Mouse (Mus musculus): ENCODE measurements around the gene Pfas. TPM values are rescaled to one million over a fixed set of nuclear protein-coding genes. Genes with fewer than 3 reads are reported as not detected.
"Not testable (repeated sequence)": the region's sequence is repeated elsewhere in the genome, so short reads cannot be mapped to it uniquely, and the experiment has no call there.

Gene Pfas
- polyA plus RNA-seq, 1 experiment from 2014 or later: 31.5 TPM

GRCm38 (mm10) chr11:68953903-68954302 lies 54.4 kb downstream of the Pfas start:
- 14% methylated on average over 13 of the region's 13 CpGs for WGBS
- Histone ChIP-seq H3K36me3 (no peaks in the 10 kb centered on the region), H3K27me3 (replicated peaks) (peaks cover 23% of the 10 kb centered on the region; the same call in 1 of the 2 replicates), H3K4me3 (replicated peaks) (peak overlapping the region; percentile 35), H3K4me1 (peaks cover 10% of the 10 kb centered on the region), H3K4me2 (peak overlapping the region; percentile 62), H3K9me3 (no peaks in the 10 kb centered on the region), H3K9ac (no peak overlapping the region), H3K27ac (no peak overlapping the region)
- ATAC-seq (ENCODE audit: insufficient read depth, low FRiP score, low read depth): no peak

- 0 out of 2 replicates have a peak, but pooled peaks cover 12% of the 10 kb centered on the region for H3K27me3 ChIP-seq (replicated peaks)
- peak overlapping the region; percentile 31; the same call in 1 of the 2 replicates for H3K27ac ChIP-seq
- ATAC-seq (ENCODE audit: insufficient read depth, low FRiP score, low read depth): no peak
- 14% methylated on average over 12 of the region's 12 CpGs for WGBS
- H3K4me3 ChIP-seq (replicated peaks): no peak overlapping the region; the same call in 1 of the 2 replicates
- no peaks in the 10 kb centered on the region for H3K9me3 ChIP-seq
- H3K4me2 ChIP-seq: peak overlapping the region; percentile 41
- peaks cover 3% of the 10 kb centered on the region; the same call in 1 of the 2 replicates for H3K36me3 ChIP-seq
- no peak overlapping the region for H3K9ac ChIP-seq
- H3K4me1 ChIP-seq: 0 out of 2 replicates have a peak, but pooled peaks cover 5% of the 10 kb centered on the region
Measured at GRCm38 (mm10) chr11:68947542-68947993, 60.7 kb downstream of the Pfas start.

GRCm38 (mm10) chr11:68946806-68947440 lies 61.3 kb downstream of the Pfas start:
- Histone ChIP-seq H3K27me3 (replicated peaks) (0 out of 2 replicates have a peak, but pooled peaks cover 12% of the 10 kb centered on the region), H3K9me3 (no peaks in the 10 kb centered on the region), H3K27ac (no peak overlapping the region), H3K4me1 (0 out of 2 replicates have a peak, but pooled peaks cover 5% of the 10 kb centered on the region), H3K4me3 (replicated peaks) (peak overlapping the region; percentile 23), H3K4me2 (peak overlapping the region; percentile 46), H3K36me3 (peaks cover 3% of the 10 kb centered on the region; the same call in 1 of the 2 replicates), H3K9ac (no peak overlapping the region)
- 17% methylated on average over 13 of the region's 16 CpGs for WGBS
- ATAC-seq (ENCODE audit: insufficient read depth, low FRiP score, low read depth): peak; percentile 19; the same call in 1 of the 2 replicates

GRCm38 (mm10) chr11:68946001-68946400 lies 62.3 kb downstream of the Pfas start:
- no peak overlapping the region for H3K4me3 ChIP-seq (replicated peaks)
- H3K4me1 ChIP-seq: 0 out of 2 replicates have a peak, but pooled peaks cover 5% of the 10 kb centered on the region
- H3K36me3 ChIP-seq: peaks cover 3% of the 10 kb centered on the region; the same call in 1 of the 2 replicates
- H3K4me2 ChIP-seq: no peak overlapping the region
- no peak for ATAC-seq (ENCODE audit: insufficient read depth, low FRiP score, low read depth)
- H3K9me3 ChIP-seq: no peaks in the 10 kb centered on the region
- WGBS: 79% methylated on average over 4 of the region's 4 CpGs
- 0 out of 2 replicates have a peak, but pooled peaks cover 8% of the 10 kb centered on the region for H3K27me3 ChIP-seq (replicated peaks)
- no peak overlapping the region for H3K27ac ChIP-seq
- H3K9ac ChIP-seq: no peak overlapping the region

- Histone ChIP-seq H3K4me1 (peaks cover 9% of the 10 kb centered on the region; the same call in 1 of the 2 replicates), H3K4me2 (no peak overlapping the region), H3K27me3 (replicated peaks) (0 out of 2 replicates have a peak, but pooled peaks cover 8% of the 10 kb centered on the region), H3K27ac (no peak overlapping the region), H3K36me3 (peaks cover 3% of the 10 kb centered on the region; the same call in 1 of the 2 replicates), H3K9me3 (no peaks in the 10 kb centered on the region), H3K9ac (no peak overlapping the region), H3K4me3 (replicated peaks) (no peak overlapping the region)
- ATAC-seq (ENCODE audit: insufficient read depth, low FRiP score, low read depth): no peak
- WGBS: 76% methylated on average over 2 of the region's 2 CpGs
Measured at GRCm38 (mm10) chr11:68945245-68945644, 63.0 kb downstream of the Pfas start.

- Histone ChIP-seq H3K4me3 (replicated peaks) (no peak overlapping the region), H3K9me3 (no peaks in the 10 kb centered on the region), H3K9ac (no peak overlapping the region), H3K36me3 (peaks cover 3% of the 10 kb centered on the region; the same call in 1 of the 2 replicates), H3K4me1 (peaks cover 9% of the 10 kb centered on the region; the same call in 1 of the 2 replicates), H3K4me2 (no peak overlapping the region), H3K27ac (no peak overlapping the region), H3K27me3 (replicated peaks) (0 out of 2 replicates have a peak, but pooled peaks cover 7% of the 10 kb centered on the region)
- no peak for ATAC-seq (ENCODE audit: insufficient read depth, low FRiP score, low read depth)
- 81% methylated on average over 8 of the region's 8 CpGs for WGBS
Measured at GRCm38 (mm10) chr11:68942731-68943130, 65.5 kb downstream of the Pfas start.

- peak overlapping the region; percentile 61 for H3K4me2 ChIP-seq
- no peak for ATAC-seq (ENCODE audit: insufficient read depth, low FRiP score, low read depth)
- peaks cover 3% of the 10 kb centered on the region; the same call in 1 of the 2 replicates for H3K36me3 ChIP-seq
- no peaks in the 10 kb centered on the region for H3K27me3 ChIP-seq (replicated peaks)
- H3K27ac ChIP-seq: peak overlapping the region; percentile 16; the same call in 1 of the 2 replicates
- 46% methylated on average over 4 of the region's 4 CpGs for WGBS
- H3K9ac ChIP-seq: peak overlapping the region; percentile 23; the same call in 1 of the 2 replicates
- H3K4me1 ChIP-seq: peaks cover 4% of the 10 kb centered on the region; the same call in 1 of the 2 replicates
- H3K4me3 ChIP-seq (replicated peaks): peak overlapping the region; percentile 45
- no peaks in the 10 kb centered on the region for H3K9me3 ChIP-seq
Measured at GRCm38 (mm10) chr11:68940516-68940915, 67.7 kb downstream of the Pfas start.

- Histone ChIP-seq H3K4me2 (peak overlapping the region; percentile 61), H3K27ac (peak overlapping the region; percentile 23; the same call in 1 of the 2 replicates), H3K4me1 (peaks cover 4% of the 10 kb centered on the region; the same call in 1 of the 2 replicates), H3K36me3 (peaks cover 3% of the 10 kb centered on the region; the same call in 1 of the 2 replicates), H3K4me3 (replicated peaks) (peak overlapping the region; percentile 45), H3K9me3 (no peaks in the 10 kb centered on the region), H3K27me3 (replicated peaks) (no peaks in the 10 kb centered on the region), H3K9ac (peak overlapping the region; percentile 23; the same call in 1 of the 2 replicates)
- WGBS: 2% methylated on average over 16 of the region's 16 CpGs
- ATAC-seq (ENCODE audit: insufficient read depth, low FRiP score, low read depth): peak; percentile 96
Measured at GRCm38 (mm10) chr11:68939451-68940304, 68.6 kb downstream of the Pfas start.

GRCm38 (mm10) chr11:68936951-68937350 lies 71.3 kb downstream of the Pfas start:
- not testable (repeated sequence) for H3K4me1 ChIP-seq; H3K27me3 ChIP-seq (replicated peaks); H3K4me2 ChIP-seq; H3K27ac ChIP-seq; ATAC-seq (ENCODE audit: insufficient read depth, low FRiP score, low read depth); H3K4me3 ChIP-seq (replicated peaks); H3K9ac ChIP-seq; H3K36me3 ChIP-seq; H3K9me3 ChIP-seq
- 87% methylated on average over 4 of the region's 4 CpGs for WGBS

Data from stomach, embryonic 15.5 days (tissue).